Mouse (Mus musculus): ENCODE results near the gene Tlk2. TPM values are rescaled to one million over a fixed set of nuclear protein-coding genes. Genes with fewer than 3 reads are reported as not detected.
A peak's percentile ranks its signal among the peaks of the same experiment; 100 is the strongest.

The Tlk2 gene
- polyA plus RNA-seq, 1 experiment from 2014 or later: 7.4 TPM

- 64% methylated on average over 4 of the region's 4 CpGs for WGBS
- TF ChIP-seq EP300 (optimal IDR thresholded peaks at IDR 0.05) (no peak), CTCF (IDR thresholded peaks at IDR 0.05; ENCODE audit: low read depth) (no peak)
- no peaks in the 10 kb centered on the region for H3K4me1 ChIP-seq (replicated peaks; ENCODE audit: control insufficient read depth, insufficient read depth)
These were observed 27.9 kb upstream of the Tlk2 start for GRCm38 (mm10) chr11:105150691-105151090.

GRCm38 (mm10) chr11:105151226-105152016, 27.2 kb upstream of the Tlk2 start:
- no peak for ATAC-seq (ENCODE audit: low FRiP score, low TSS enrichment)
- Histone ChIP-seq H3K4me2 (replicated peaks; ENCODE audit: low read depth) (0 out of 2 replicates have a peak overlapping the region, but pooled peaks have one; percentile 8), H3K27me3 (ENCODE audit: control insufficient read depth, insufficient read depth, low read length) (no peaks in the 10 kb centered on the region), H3K4me3 (ENCODE audit: low read depth, low read length) (no peak overlapping the region), H3K9me3 (ENCODE audit: control insufficient read depth, low read length) (no peaks in the 10 kb centered on the region), H3K36me3 (ENCODE audit: control insufficient read depth, insufficient read depth, low read length) (no peaks in the 10 kb centered on the region), H3K27ac (replicated peaks) (no peak overlapping the region), H3K4me1 (replicated peaks; ENCODE audit: control insufficient read depth, insufficient read depth) (no peaks in the 10 kb centered on the region), H3K9ac (ENCODE audit: low read length) (no peak overlapping the region)
- no peak for DNase-seq (ENCODE audit: low spot score)
- TF ChIP-seq CTCF (IDR thresholded peaks at IDR 0.05; ENCODE audit: low read depth) (no peak), EP300 (optimal IDR thresholded peaks at IDR 0.05) (no peak)
- 26% methylated on average over 18 of the region's 19 CpGs for WGBS

More at GRCm38 (mm10) chr11:105150691-105151090, 27.9 kb upstream of the Tlk2 start:
- Histone ChIP-seq H3K4me3 (ENCODE audit: low read depth, low read length) (no peak overlapping the region), H3K9me3 (ENCODE audit: control insufficient read depth, low read length) (no peaks in the 10 kb centered on the region), H3K27ac (replicated peaks) (no peak overlapping the region), H3K36me3 (ENCODE audit: control insufficient read depth, insufficient read depth, low read length) (no peaks in the 10 kb centered on the region), H3K9ac (ENCODE audit: low read length) (no peak overlapping the region), H3K4me2 (replicated peaks; ENCODE audit: low read depth) (no peak overlapping the region), H3K27me3 (ENCODE audit: control insufficient read depth, insufficient read depth, low read length) (no peaks in the 10 kb centered on the region)
- DNase-seq (ENCODE audit: low spot score): no peak
- ATAC-seq (ENCODE audit: low FRiP score, low TSS enrichment): no peak

DNA sequence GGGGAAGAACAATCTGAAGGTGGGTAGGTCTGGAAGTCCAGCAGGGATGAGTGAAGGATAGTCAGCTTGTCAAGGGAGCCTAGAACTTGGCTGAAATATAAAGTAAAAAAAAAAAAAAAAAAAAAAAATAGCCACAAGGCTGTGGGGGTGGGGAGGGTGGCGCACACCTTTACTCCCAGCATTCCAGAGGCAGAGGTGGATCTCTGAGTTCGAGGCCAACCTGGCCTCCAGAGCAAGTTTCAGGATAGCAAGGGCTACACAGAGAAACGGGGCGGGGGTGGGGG, 26.6 kb upstream of the Tlk2 start:
- no peak for TF ChIP-seq CTCF (IDR thresholded peaks at IDR 0.05; ENCODE audit: low read depth)
- no peak for TF ChIP-seq EP300 (optimal IDR thresholded peaks at IDR 0.05)
- no peaks in the 10 kb centered on the region for H3K36me3 ChIP-seq (ENCODE audit: control insufficient read depth, insufficient read depth, low read length)
- no peak overlapping the region for H3K4me3 ChIP-seq (ENCODE audit: low read depth, low read length)
- H3K27me3 ChIP-seq (ENCODE audit: control insufficient read depth, insufficient read depth, low read length): no peaks in the 10 kb centered on the region
- H3K9ac ChIP-seq (ENCODE audit: low read length): no peak overlapping the region
- H3K4me1 ChIP-seq (replicated peaks; ENCODE audit: control insufficient read depth, insufficient read depth): no peaks in the 10 kb centered on the region
- no peak overlapping the region for H3K27ac ChIP-seq (replicated peaks)
- 82% methylated on average over 2 of the region's 4 CpGs for WGBS
- no peak for ATAC-seq (ENCODE audit: low FRiP score, low TSS enrichment)
- H3K9me3 ChIP-seq (ENCODE audit: control insufficient read depth, low read length): no peaks in the 10 kb centered on the region
- no peak for DNase-seq (ENCODE audit: low spot score)
- no peak overlapping the region for H3K4me2 ChIP-seq (replicated peaks; ENCODE audit: low read depth)

DNA sequence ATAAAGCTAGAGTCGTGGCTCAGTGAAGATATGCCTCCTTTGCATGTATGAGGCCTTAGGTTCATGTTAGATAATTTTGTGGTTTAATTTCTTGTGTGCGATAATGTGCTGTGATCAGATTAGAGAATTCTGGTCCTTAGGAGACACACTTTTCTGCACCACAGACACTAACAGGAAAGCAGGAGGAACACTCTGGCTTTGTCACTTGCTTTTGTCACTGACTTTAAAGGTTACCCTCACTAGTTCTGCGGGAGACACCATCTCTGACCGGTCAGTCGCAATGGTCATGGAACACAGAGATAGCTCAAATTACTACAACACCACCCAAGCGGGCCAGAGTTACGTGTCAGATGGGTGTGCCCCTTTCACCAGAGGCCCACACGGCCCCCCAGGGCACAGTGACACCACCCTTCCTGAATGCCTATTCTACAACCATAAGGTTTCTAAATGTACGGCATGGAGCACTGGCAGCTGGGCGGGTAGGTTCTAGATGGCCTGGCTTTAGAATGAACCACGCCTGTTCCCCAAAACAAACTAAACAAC, 26.2 kb upstream of the Tlk2 start:
- H3K4me3 ChIP-seq (ENCODE audit: low read depth, low read length): no peak overlapping the region
- no peak overlapping the region for H3K27ac ChIP-seq (replicated peaks)
- no peak for TF ChIP-seq CTCF (IDR thresholded peaks at IDR 0.05; ENCODE audit: low read depth)
- no peaks in the 10 kb centered on the region for H3K27me3 ChIP-seq (ENCODE audit: control insufficient read depth, insufficient read depth, low read length)
- no peaks in the 10 kb centered on the region for H3K4me1 ChIP-seq (replicated peaks; ENCODE audit: control insufficient read depth, insufficient read depth)
- no peaks in the 10 kb centered on the region for H3K9me3 ChIP-seq (ENCODE audit: control insufficient read depth, low read length)
- no peak for DNase-seq (ENCODE audit: low spot score)
- 74% methylated on average over 11 of the region's 11 CpGs for WGBS
- no peak overlapping the region for H3K9ac ChIP-seq (ENCODE audit: low read length)
- peak; percentile 30; the same call in 1 of the 2 replicates for ATAC-seq (ENCODE audit: low FRiP score, low TSS enrichment)
- H3K4me2 ChIP-seq (replicated peaks; ENCODE audit: low read depth): no peak overlapping the region
- no peaks in the 10 kb centered on the region for H3K36me3 ChIP-seq (ENCODE audit: control insufficient read depth, insufficient read depth, low read length)

DNA sequence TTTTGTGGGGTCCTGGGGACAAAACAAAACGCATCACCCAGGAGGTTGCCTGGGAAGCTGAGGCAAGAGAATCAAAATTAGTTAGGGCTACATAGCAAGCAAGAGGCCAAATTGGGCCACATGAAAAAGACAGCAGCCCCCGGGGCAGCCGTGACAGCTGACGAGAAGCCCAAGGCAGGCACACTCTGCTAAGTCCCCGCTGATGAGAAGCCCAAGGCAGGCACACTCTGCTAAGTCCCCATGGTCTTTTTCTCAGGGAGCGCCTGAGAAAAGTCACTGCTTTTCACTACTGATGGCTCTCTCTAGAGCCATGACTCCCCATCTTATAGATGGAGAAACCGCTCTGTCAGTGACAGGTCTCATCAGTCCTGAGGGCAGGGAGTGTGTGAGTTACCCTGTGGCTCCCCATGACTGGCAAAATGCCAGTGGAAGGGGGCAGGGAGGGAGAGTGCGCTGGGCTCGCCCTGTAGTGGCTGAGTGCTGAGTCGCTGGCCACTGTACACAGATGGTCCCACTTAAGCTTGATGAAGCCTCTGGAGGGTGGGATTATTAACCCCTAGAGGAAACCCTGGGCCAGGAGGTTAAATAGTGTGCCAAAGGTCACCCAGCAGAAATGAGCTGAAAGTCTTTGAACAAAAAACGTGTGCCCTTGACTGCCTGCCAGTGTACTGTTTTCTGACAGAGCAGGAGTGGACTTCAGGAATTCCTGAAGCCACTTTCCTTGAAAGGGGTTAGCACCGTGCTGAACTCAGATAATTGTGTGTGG, 25.4 kb upstream of the Tlk2 start:
- ATAC-seq (ENCODE audit: low FRiP score, low TSS enrichment) (peak; percentile 83), DNase-seq (ENCODE audit: low spot score) (peak; percentile 62)
- H3K4me2 ChIP-seq (replicated peaks; ENCODE audit: low read depth): no peak overlapping the region

GRCm38 (mm10) chr11:105155915-105156314, 22.7 kb upstream of the Tlk2 start:
- no peak overlapping the region for H3K4me2 ChIP-seq (replicated peaks; ENCODE audit: low read depth)
- no peak for ATAC-seq (ENCODE audit: low FRiP score, low TSS enrichment)

More for the DNA sequence above, 25.4 kb upstream of the Tlk2 start:
- H3K27me3 ChIP-seq (ENCODE audit: control insufficient read depth, insufficient read depth, low read length): no peaks in the 10 kb centered on the region
- 32% methylated on average over 12 of the region's 12 CpGs for WGBS
- no peak overlapping the region for H3K9ac ChIP-seq (ENCODE audit: low read length)
- H3K27ac ChIP-seq (replicated peaks): no peak overlapping the region
- H3K4me1 ChIP-seq (replicated peaks; ENCODE audit: control insufficient read depth, insufficient read depth): no peaks in the 10 kb centered on the region
- H3K9me3 ChIP-seq (ENCODE audit: control insufficient read depth, low read length): no peaks in the 10 kb centered on the region
- H3K4me3 ChIP-seq (ENCODE audit: low read depth, low read length): no peak overlapping the region
- H3K36me3 ChIP-seq (ENCODE audit: control insufficient read depth, insufficient read depth, low read length): no peaks in the 10 kb centered on the region
- TF ChIP-seq CTCF (IDR thresholded peaks at IDR 0.05; ENCODE audit: low read depth) (no peak), EP300 (optimal IDR thresholded peaks at IDR 0.05) (no peak)

More at GRCm38 (mm10) chr11:105155915-105156314, 22.7 kb upstream of the Tlk2 start:
- Histone ChIP-seq H3K4me1 (replicated peaks; ENCODE audit: control insufficient read depth, insufficient read depth) (no peaks in the 10 kb centered on the region), H3K9me3 (ENCODE audit: control insufficient read depth, low read length) (no peaks in the 10 kb centered on the region), H3K9ac (ENCODE audit: low read length) (no peak overlapping the region), H3K4me3 (ENCODE audit: low read depth, low read length) (no peak overlapping the region), H3K36me3 (ENCODE audit: control insufficient read depth, insufficient read depth, low read length) (no peaks in the 10 kb centered on the region), H3K27me3 (ENCODE audit: control insufficient read depth, insufficient read depth, low read length) (no peaks in the 10 kb centered on the region), H3K27ac (replicated peaks) (no peak overlapping the region)
- WGBS: 76% methylated on average over 4 of the region's 4 CpGs
- no peak for TF ChIP-seq CTCF (IDR thresholded peaks at IDR 0.05; ENCODE audit: low read depth)
- TF ChIP-seq EP300 (optimal IDR thresholded peaks at IDR 0.05): no peak
- DNase-seq (ENCODE audit: low spot score): no peak
